Mouse (Mus musculus) midbrain, embryonic 15.5 days (tissue): ENCODE data around the gene Pde4d. TPM values are rescaled to one million over a fixed set of nuclear protein-coding genes. Genes with fewer than 3 reads are reported as not detected.

Experiments
- ATAC-seq: fragments of 200-750 bp; cut with Nextera tagmentation; replicated peaks from 2 replicates; pipeline ENCODE4 v1.8.0; 2017; ENCODE audit warnings: moderate TSS enrichment
- H3K27ac ChIP-seq: fragments of 300-500 bp; sonication (generic); 2 replicates; pipeline ENCODE4 v1.5.1; 2015; ENCODE audit warnings: mild to moderate bottlenecking, inconsistent platforms
- H3K27me3 ChIP-seq: fragments of 300-500 bp; sonication (generic); replicated peaks from 2 replicates; pipeline ENCODE4 v1.6.1; 2015; ENCODE audit warnings: inconsistent platforms
- H3K36me3 ChIP-seq: fragments of 300-500 bp; sonication (generic); replicated peaks from 2 replicates; pipeline ENCODE4 v1.6.1; 2015; ENCODE audit warnings: inconsistent platforms
- H3K4me1 ChIP-seq: fragments of 300-500 bp; sonication (generic); 2 replicates; pipeline ENCODE4 v1.6.1; 2015; ENCODE audit warnings: inconsistent platforms
- H3K4me2 ChIP-seq: fragments of 300-500 bp; sonication (generic); 2 replicates; pipeline ENCODE4 v1.6.1; 2015; ENCODE audit warnings: inconsistent platforms, mild to moderate bottlenecking, moderate library complexity
- H3K4me3 ChIP-seq: fragments of 300-500 bp; sonication (generic); 2 replicates; pipeline ENCODE4 v1.5.1; 2015; ENCODE audit warnings: mild to moderate bottlenecking, inconsistent platforms
- H3K9ac ChIP-seq: fragments of 300-500 bp; sonication (generic); 2 replicates; pipeline ENCODE4 v1.6.1; 2015; ENCODE audit warnings: mild to moderate bottlenecking, inconsistent platforms
- H3K9me3 ChIP-seq: fragments of 300-500 bp; sonication (generic); 2 replicates; pipeline ENCODE4 v1.6.1; 2016; ENCODE audit warnings: inconsistent platforms
- WGBS: fragments of 180-500 bp; shearing (Covaris S2); methylation state at CpG from one replicate; pipeline ENCODE4 v1.1.7; 2015; ENCODE audit warnings: mixed read lengths; 5-methylcytosine and 5-hydroxymethylcytosine counted together
- polyA plus RNA-seq: library from polyadenylated mRNA; unstranded; fragments of >200 nt; fragmentation: Nextera tagmentation; extraction: Ambion mirVana; gene quantifications from 2 replicates; pipeline ENCODE4 v1.2.1, GENCODE M21; 2015

Gene Pde4d
- polyA plus RNA-seq, 1 experiment from 2014 or later: 27.1 TPM

GRCm38 (mm10) chr13:109576725-109577124 lies 1127.0 kb downstream of the Pde4d start:
- Histone ChIP-seq H3K27me3 (no peaks in the 10 kb centered on the region), H3K4me1 (peaks cover 6% of the 10 kb centered on the region; the same call in 1 of the 2 replicates), H3K9me3 (no peaks in the 10 kb centered on the region), H3K4me3 (no peak overlapping the region), H3K27ac (no peak overlapping the region), H3K4me2 (no peak overlapping the region), H3K36me3 (no peaks in the 10 kb centered on the region), H3K9ac (no peak overlapping the region)
- ATAC-seq: no peak
- WGBS: 24% methylated on average over 1 of the region's 1 CpGs

DNA sequence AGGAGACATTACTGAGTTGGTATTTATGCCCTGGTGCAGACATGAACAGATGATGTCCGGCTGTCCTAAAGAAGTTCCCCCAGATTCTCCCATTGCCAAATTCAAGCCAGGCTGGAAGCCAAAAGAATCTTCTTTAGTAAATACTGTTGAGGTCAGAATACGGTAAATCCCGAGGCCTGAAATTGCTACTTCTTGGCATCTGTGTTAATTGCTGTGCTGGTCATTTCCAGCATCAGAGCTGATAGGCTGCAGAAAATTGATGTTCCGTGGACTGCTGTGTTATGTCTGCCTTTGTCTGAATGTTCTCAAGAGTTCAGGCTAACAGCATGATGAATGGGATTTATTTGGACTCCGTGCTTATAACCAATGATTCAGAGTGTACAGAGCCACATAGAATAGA lies 1127.7 kb downstream of the Pde4d start:
- Histone ChIP-seq H3K4me1 (peaks cover 6% of the 10 kb centered on the region; the same call in 1 of the 2 replicates), H3K4me2 (no peak overlapping the region), H3K9me3 (no peaks in the 10 kb centered on the region), H3K4me3 (no peak overlapping the region), H3K27ac (no peak overlapping the region), H3K36me3 (no peaks in the 10 kb centered on the region), H3K27me3 (no peaks in the 10 kb centered on the region), H3K9ac (no peak overlapping the region)
- no peak for ATAC-seq
- WGBS: 63% methylated on average over 5 of the region's 5 CpGs

- no peak overlapping the region for H3K9ac ChIP-seq
- no peaks in the 10 kb centered on the region for H3K9me3 ChIP-seq
- no peaks in the 10 kb centered on the region for H3K36me3 ChIP-seq
- 51% methylated on average over 4 of the region's 4 CpGs for WGBS
- H3K4me3 ChIP-seq: no peak overlapping the region
- peaks cover 6% of the 10 kb centered on the region; the same call in 1 of the 2 replicates for H3K4me1 ChIP-seq
- no peaks in the 10 kb centered on the region for H3K27me3 ChIP-seq
- no peak overlapping the region for H3K27ac ChIP-seq
- no peak for ATAC-seq
- no peak overlapping the region for H3K4me2 ChIP-seq
These were observed 1128.2 kb downstream of the Pde4d start for GRCm38 (mm10) chr13:109577901-109578300.

DNA sequence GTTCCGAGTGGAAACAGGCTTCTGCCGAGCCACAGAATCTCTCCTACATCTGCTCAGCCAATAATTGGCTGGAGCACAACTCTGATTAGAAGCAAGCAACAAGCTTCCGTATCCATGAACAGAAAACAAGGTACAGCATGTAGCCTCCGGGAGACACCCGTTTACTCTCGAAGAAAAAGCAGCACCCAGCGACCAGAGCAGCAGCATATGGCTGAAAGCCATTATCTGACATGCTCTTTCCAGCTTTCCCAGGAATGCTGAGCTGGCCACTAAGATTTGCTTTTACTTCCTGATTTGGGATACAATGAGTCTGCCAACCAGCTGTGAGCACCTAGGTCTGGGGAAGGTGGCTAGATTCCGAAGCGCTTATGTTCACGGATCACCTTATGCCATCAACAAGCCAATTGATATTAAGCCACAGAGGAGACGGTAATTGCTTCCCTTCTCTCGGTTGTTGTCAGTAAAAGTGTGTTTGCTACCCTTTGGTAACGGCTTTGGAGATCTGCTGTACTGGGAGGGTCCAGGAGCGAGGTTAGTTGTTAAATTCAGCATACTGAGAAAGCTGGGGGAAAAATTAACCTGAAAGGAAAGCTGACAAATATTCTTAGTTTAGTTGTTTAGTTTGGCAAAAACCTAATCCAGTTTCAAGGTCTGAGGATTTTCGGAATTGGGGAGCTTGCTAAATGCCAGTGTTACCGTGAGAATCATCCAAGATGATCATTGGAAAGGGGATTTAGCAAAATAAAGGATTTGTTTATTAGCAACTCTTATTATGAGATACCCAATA lies 1131.7 kb downstream of the Pde4d start:
- Histone ChIP-seq H3K9ac (no peak overlapping the region), H3K9me3 (no peaks in the 10 kb centered on the region), H3K36me3 (no peaks in the 10 kb centered on the region), H3K27ac (no peak overlapping the region), H3K4me3 (no peak overlapping the region), H3K4me1 (peaks cover 6% of the 10 kb centered on the region; the same call in 1 of the 2 replicates), H3K4me2 (no peak overlapping the region), H3K27me3 (no peaks in the 10 kb centered on the region)
- ATAC-seq: no peak
- 74% methylated on average over 16 of the region's 16 CpGs for WGBS

- no peak overlapping the region for H3K4me2 ChIP-seq
- 82% methylated on average over 4 of the region's 4 CpGs for WGBS
- ATAC-seq: no peak
These were observed 1140.3 kb downstream of the Pde4d start for GRCm38 (mm10) chr13:109590048-109590447.

DNA sequence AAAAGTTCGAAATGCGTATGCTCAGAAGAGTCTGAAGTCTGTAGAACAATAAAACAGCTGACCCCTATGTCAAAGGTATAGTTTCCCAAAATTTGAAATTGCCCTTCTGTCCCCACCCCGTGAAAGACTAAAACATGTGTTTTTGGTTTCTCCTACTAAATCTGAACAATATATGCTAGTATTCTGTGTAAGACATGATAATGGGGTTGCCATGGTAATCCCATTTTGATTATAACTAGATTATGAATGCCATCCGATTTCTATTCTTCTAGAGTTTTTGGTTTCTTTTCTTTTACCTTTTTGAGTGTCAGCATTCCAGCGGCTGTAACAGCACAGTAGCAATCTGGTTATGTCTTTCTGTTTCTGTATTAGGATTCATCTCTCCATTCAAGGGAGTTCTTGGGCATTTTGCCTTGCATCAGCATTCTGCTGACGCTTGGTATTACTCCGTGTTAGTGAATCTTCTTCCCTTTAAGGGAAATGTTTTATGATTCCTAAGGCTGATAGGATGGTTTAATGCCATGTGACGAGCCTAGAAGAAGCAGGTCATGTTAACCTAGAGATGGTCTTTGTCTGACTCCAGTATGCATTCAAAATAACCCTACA lies 1142.5 kb downstream of the Pde4d start:
- Histone ChIP-seq H3K4me2 (no peak overlapping the region), H3K27me3 (no peaks in the 10 kb centered on the region), H3K27ac (no peak overlapping the region), H3K9me3 (no peaks in the 10 kb centered on the region), H3K4me1 (no peaks in the 10 kb centered on the region), H3K36me3 (no peaks in the 10 kb centered on the region), H3K4me3 (no peak overlapping the region), H3K9ac (no peak overlapping the region)
- ATAC-seq: no peak
- WGBS: 56% methylated on average over 8 of the region's 8 CpGs

More at GRCm38 (mm10) chr13:109590048-109590447, 1140.3 kb downstream of the Pde4d start:
- no peak overlapping the region for H3K27ac ChIP-seq
- H3K4me1 ChIP-seq: no peaks in the 10 kb centered on the region
- H3K4me3 ChIP-seq: no peak overlapping the region
- no peaks in the 10 kb centered on the region for H3K27me3 ChIP-seq
- no peak overlapping the region for H3K9ac ChIP-seq
- no peaks in the 10 kb centered on the region for H3K36me3 ChIP-seq
- H3K9me3 ChIP-seq: no peaks in the 10 kb centered on the region

GRCm38 (mm10) chr13:109599711-109600110 lies 1150.0 kb downstream of the Pde4d start:
- Histone ChIP-seq H3K9me3 (no peaks in the 10 kb centered on the region), H3K9ac (no peak overlapping the region), H3K36me3 (no peaks in the 10 kb centered on the region), H3K4me2 (no peak overlapping the region), H3K27me3 (no peaks in the 10 kb centered on the region), H3K4me1 (no peaks in the 10 kb centered on the region), H3K27ac (no peak overlapping the region), H3K4me3 (no peak overlapping the region)
- no peak for ATAC-seq
- WGBS: 72% methylated on average over 4 of the region's 4 CpGs

GRCm38 (mm10) chr13:109604017-109604416 lies 1154.3 kb downstream of the Pde4d start:
- Histone ChIP-seq H3K9me3 (no peaks in the 10 kb centered on the region), H3K9ac (no peak overlapping the region), H3K36me3 (no peaks in the 10 kb centered on the region), H3K27ac (no peak overlapping the region), H3K4me3 (no peak overlapping the region), H3K4me1 (no peaks in the 10 kb centered on the region), H3K27me3 (no peaks in the 10 kb centered on the region), H3K4me2 (no peak overlapping the region)
- no peak for ATAC-seq
- 86% methylated on average over 2 of the region's 2 CpGs for WGBS

DNA sequence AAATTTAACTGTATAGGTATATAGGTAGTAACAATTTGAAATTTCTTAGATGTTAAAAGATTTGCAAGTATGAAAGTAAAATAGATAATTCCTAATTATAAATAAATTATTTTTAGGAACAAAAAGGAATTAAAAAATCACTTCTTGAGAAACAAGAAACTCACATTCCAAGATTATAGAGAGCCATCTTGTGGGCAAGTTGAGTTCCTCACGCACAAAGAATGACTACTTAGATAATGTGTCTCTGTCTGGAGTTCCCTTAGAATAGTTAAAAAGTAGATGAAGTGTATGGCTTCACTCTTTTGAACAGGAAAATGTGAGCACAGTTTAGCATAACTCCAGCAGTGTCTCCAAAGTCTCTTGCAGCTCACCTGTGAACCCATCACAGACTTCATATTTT lies 1155.4 kb downstream of the Pde4d start:
- no peak overlapping the region for H3K4me2 ChIP-seq
- no peaks in the 10 kb centered on the region for H3K27me3 ChIP-seq
- no peaks in the 10 kb centered on the region for H3K4me1 ChIP-seq
- H3K9me3 ChIP-seq: no peaks in the 10 kb centered on the region
- WGBS: 69% methylated on average over 1 of the region's 1 CpGs
- ATAC-seq: no peak
- no peak overlapping the region for H3K27ac ChIP-seq
- H3K36me3 ChIP-seq: no peaks in the 10 kb centered on the region
- no peak overlapping the region for H3K4me3 ChIP-seq
- H3K9ac ChIP-seq: no peak overlapping the region

DNA sequence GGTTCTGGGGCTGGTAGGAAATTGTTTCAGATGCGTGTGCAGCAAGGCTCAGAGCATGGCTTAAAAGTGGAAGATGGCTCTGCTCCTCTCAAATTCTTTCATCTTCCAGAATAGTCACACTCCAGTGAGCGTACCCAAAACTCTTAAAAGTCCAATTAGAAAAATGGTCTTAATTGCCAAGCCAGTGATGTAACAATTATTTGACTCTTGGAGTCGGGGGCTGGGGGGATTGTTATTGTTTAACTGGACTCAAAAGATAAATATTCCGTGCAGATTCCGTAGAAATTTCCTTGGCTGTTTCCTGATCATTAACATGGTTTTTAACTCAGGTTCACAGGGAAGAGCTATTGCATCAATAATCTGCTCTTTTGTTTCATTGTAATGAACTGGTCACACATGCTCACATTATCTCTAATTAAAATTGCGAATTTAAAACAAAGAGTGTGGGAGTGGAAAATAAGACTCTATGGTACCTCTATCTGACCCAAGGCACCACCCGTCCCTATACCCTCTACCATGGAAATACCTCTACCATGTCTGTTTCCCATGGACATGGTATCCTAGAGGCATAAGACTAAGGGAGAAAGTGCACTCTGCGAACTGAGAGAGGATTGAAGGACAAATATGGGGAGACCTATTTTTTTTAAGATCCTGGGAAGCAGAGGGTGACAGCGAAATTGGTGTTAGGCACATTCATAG lies 1159.5 kb downstream of the Pde4d start:
- no peak overlapping the region for H3K9ac ChIP-seq
- H3K27me3 ChIP-seq: no peaks in the 10 kb centered on the region
- WGBS: 72% methylated on average over 9 of the region's 9 CpGs
- H3K36me3 ChIP-seq: no peaks in the 10 kb centered on the region
- H3K4me2 ChIP-seq: no peak overlapping the region
- peak; percentile 70 for ATAC-seq
- H3K27ac ChIP-seq: no peak overlapping the region
- no peaks in the 10 kb centered on the region for H3K9me3 ChIP-seq
- no peaks in the 10 kb centered on the region for H3K4me1 ChIP-seq
- no peak overlapping the region for H3K4me3 ChIP-seq

DNA sequence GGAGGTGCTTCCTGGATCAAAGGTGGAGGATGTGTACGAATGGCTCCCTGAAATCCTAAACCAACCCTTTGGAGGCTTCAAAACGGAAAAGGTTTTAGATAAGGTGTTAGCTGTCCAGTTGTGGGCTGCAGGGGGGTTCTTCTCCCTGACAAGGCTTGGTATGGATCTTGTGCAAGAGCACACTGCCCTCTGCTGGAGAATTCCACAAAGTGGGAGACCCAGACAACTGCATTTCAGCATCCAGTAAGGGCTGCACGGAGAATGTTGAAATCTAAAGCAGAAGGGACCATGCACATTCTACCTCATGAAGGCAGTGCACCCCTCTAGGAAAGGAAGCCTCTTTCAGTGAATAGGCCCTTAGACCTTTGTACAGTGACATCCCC lies 1160.0 kb downstream of the Pde4d start:
- H3K9ac ChIP-seq: no peak overlapping the region
- H3K4me3 ChIP-seq: no peak overlapping the region
- H3K4me1 ChIP-seq: no peaks in the 10 kb centered on the region
- H3K36me3 ChIP-seq: no peaks in the 10 kb centered on the region
- H3K27ac ChIP-seq: no peak overlapping the region
- no peaks in the 10 kb centered on the region for H3K27me3 ChIP-seq
- no peaks in the 10 kb centered on the region for H3K9me3 ChIP-seq
- no peak overlapping the region for H3K4me2 ChIP-seq
- 21% methylated on average over 3 of the region's 3 CpGs for WGBS
- ATAC-seq: peak; percentile 83

DNA sequence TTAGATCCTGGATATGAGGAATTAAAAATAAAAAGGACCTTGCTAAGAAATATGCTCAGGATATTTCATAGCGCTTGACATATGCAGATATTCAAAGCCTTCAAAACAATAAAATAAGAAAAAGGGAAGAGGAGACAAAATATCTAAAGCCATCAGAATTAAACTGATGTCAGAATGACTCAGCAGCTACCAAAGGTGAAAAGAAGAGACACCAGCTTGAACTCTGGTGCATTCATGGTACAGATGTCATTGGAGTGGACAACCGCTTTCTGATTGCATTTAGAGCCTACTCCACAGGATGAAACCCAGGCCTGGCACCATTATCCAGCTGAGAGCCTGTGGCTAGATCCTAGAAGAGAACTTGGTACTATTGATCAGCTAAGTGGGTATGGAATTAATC lies 1161.0 kb downstream of the Pde4d start:
- Histone ChIP-seq H3K27me3 (no peaks in the 10 kb centered on the region), H3K36me3 (no peaks in the 10 kb centered on the region), H3K4me2 (no peak overlapping the region), H3K9ac (no peak overlapping the region), H3K9me3 (no peaks in the 10 kb centered on the region), H3K27ac (no peak overlapping the region), H3K4me3 (no peak overlapping the region), H3K4me1 (no peaks in the 10 kb centered on the region)
- ATAC-seq: no peak
- WGBS: 97% methylated on average over 2 of the region's 2 CpGs
